Mouse (Mus musculus): ENCODE results near the gene Slc41a3.
"Not testable (repeated sequence)": the region's sequence is repeated elsewhere in the genome, so short reads cannot be mapped to it uniquely, and the experiment has no call there.

The Slc41a3 gene

DNA sequence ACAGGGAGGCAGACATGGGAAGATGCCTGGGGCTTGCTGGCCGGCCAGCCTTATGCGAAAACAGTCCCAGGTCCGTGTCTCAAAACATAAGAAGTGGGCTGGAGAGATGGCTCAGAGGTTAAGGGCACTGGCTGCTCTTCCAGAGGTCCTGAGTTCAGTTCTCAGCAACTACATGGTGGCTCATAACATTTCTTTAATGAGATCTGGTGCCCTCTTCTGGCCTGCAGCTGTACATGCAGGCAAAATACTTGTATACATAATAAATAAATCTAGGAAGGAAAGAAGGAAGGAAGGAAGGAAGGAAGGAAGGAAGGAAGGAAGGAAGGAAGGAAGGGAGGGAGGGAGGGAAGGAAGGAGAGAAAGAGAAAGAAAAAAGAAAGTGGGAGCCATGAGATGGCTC lies 28.0 kb downstream of the Slc41a3 start:
- not testable (repeated sequence) for H3K36me3 ChIP-seq (ENCODE audit: insufficient read depth, low read length); H3K9me3 ChIP-seq (ENCODE audit: low read length); H3K4me3 ChIP-seq (replicated peaks; ENCODE audit: low read length); H3K27me3 ChIP-seq (ENCODE audit: insufficient read depth, low read length)
- TF ChIP-seq CTCF (conservative IDR thresholded peaks at IDR 0.05; ENCODE audit: low read length), result peak; percentile 17
- H3K4me1 ChIP-seq (replicated peaks; ENCODE audit: low read depth, low read length), result peaks cover 31% of the 10 kb centered on the region

DNA sequence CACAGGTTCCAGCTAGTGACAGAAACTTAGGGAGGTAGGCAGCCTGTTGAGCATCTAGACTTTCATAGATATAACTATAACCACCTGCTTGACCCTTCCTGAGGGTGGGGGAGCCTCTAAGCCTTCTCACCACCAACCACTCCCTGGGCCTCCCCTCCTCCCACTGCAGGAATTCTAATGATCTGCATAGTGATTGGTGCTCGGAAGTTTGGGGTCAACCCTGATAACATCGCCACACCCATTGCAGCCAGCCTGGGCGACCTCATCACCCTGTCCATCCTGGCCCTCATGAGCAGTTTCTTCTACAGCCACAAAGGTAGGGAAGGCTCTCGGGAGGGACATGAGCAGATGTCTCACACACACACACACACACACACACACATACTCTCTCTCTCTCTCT lies 30.6 kb downstream of the Slc41a3 start:
- Histone ChIP-seq H3K27me3 (ENCODE audit: insufficient read depth, low read length) (0 out of 2 replicates have a peak, but pooled peaks cover 5% of the 10 kb centered on the region), H3K9me3 (ENCODE audit: low read length) (no peaks in the 10 kb centered on the region), H3K36me3 (ENCODE audit: insufficient read depth, low read length) (no peaks in the 10 kb centered on the region), H3K4me3 (replicated peaks; ENCODE audit: low read length) (0 out of 2 replicates have a peak overlapping the region, but pooled peaks have one; percentile 17), H3K4me1 (replicated peaks; ENCODE audit: low read depth, low read length) (peaks cover 25% of the 10 kb centered on the region)
- no peak for TF ChIP-seq CTCF (conservative IDR thresholded peaks at IDR 0.05; ENCODE audit: low read length)
- no peak for TF ChIP-seq POU5F1 (IDR thresholded peaks at IDR 0.05; ENCODE audit: borderline replicate concordance, low read length)
- no peak for TF ChIP-seq NANOG (IDR thresholded peaks at IDR 0.05; ENCODE audit: borderline replicate concordance, low read length)

DNA sequence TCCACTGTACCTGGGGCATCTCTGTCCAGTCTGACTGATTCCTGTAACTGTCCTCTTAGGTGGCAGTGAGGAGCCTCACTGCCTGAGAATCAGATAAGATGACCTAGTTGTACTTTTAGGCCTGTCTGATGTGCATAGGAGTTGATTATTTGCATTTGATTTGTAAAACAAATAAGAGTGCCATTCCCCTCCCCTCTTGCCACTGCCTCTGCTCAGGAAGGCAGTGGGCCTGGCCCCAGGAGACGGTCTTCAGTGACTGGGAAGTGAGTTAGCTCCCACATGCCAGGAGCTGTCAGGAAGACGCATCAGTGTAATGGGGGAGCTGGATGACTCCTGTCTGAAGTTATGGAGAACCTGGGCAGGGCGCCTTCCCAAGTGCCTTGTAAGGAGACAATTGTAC lies 31.1 kb downstream of the Slc41a3 start:
- 0 out of 2 replicates have a peak, but pooled peaks cover 5% of the 10 kb centered on the region for H3K27me3 ChIP-seq (ENCODE audit: insufficient read depth, low read length)

DNA sequence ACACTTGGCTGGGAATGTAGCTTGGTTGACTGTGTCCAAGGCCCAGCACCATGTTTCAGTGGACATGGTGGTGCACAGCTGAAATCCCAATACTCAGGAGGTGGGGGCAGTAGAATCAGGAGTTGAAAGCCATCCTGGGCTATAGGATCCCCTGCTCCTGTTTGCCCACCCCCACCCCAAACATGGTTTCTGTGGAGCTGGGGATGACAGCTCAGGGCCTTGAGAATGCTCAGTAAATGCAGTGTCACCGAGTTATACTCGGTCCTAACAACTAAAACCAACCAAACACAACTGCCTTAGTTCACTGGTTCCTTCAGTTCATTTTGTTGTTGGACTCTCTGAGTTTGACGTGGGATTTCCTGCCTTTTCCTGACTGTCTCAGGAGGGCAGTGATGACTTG lies 38.5 kb downstream of the Slc41a3 start:
- Histone ChIP-seq H3K4me1 (replicated peaks; ENCODE audit: low read depth, low read length) (no peaks in the 10 kb centered on the region), H3K4me3 (replicated peaks; ENCODE audit: low read length) (no peak overlapping the region), H3K9me3 (ENCODE audit: low read length) (peaks cover 6% of the 10 kb centered on the region), H3K27me3 (ENCODE audit: insufficient read depth, low read length) (peaks cover 12% of the 10 kb centered on the region; the same call in 1 of the 2 replicates), H3K36me3 (ENCODE audit: insufficient read depth, low read length) (no peaks in the 10 kb centered on the region)
- no peak for TF ChIP-seq POU5F1 (IDR thresholded peaks at IDR 0.05; ENCODE audit: borderline replicate concordance, low read length)
- no peak for TF ChIP-seq CTCF (conservative IDR thresholded peaks at IDR 0.05; ENCODE audit: low read length)

More for the DNA sequence above, 31.1 kb downstream of the Slc41a3 start:
- TF ChIP-seq NANOG (IDR thresholded peaks at IDR 0.05; ENCODE audit: borderline replicate concordance, low read length), result no peak
- no peak for TF ChIP-seq POU5F1 (IDR thresholded peaks at IDR 0.05; ENCODE audit: borderline replicate concordance, low read length)
- no peak for TF ChIP-seq CTCF (conservative IDR thresholded peaks at IDR 0.05; ENCODE audit: low read length)
- Histone ChIP-seq H3K4me1 (replicated peaks; ENCODE audit: low read depth, low read length) (peaks cover 25% of the 10 kb centered on the region), H3K9me3 (ENCODE audit: low read length) (no peaks in the 10 kb centered on the region), H3K4me3 (replicated peaks; ENCODE audit: low read length) (no peak overlapping the region), H3K36me3 (ENCODE audit: insufficient read depth, low read length) (no peaks in the 10 kb centered on the region)

DNA sequence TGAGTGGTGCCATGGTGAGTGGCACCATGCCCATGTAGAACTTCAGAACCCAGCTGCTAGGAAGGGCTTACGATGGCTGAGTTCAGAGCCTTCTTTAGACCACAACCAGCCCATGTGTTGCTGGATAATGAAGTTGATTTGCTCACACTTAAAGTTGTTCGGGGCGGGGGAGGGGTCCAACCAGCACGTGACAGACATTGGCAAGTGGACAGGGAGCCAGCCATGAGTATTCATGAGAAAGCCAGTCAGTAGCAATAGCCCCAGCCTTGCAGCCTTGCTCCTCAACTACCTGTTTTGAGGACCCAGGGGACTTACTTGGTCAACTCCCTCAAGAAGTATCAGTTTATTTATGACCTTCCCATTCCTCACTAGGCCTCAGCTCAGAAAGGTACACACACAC lies 40.4 kb downstream of the Slc41a3 start:
- peaks cover 11% of the 10 kb centered on the region for H3K9me3 ChIP-seq (ENCODE audit: low read length)
- no peak overlapping the region for H3K4me3 ChIP-seq (replicated peaks; ENCODE audit: low read length)
- H3K36me3 ChIP-seq (ENCODE audit: insufficient read depth, low read length), result no peaks in the 10 kb centered on the region
- peaks cover 11% of the 10 kb centered on the region; the same call in 1 of the 2 replicates for H3K27me3 ChIP-seq (ENCODE audit: insufficient read depth, low read length)
- TF ChIP-seq NANOG (IDR thresholded peaks at IDR 0.05; ENCODE audit: borderline replicate concordance, low read length) (no peak), POU5F1 (IDR thresholded peaks at IDR 0.05; ENCODE audit: borderline replicate concordance, low read length) (no peak), CTCF (conservative IDR thresholded peaks at IDR 0.05; ENCODE audit: low read length) (no peak)
- H3K4me1 ChIP-seq (replicated peaks; ENCODE audit: low read depth, low read length), result no peaks in the 10 kb centered on the region

DNA sequence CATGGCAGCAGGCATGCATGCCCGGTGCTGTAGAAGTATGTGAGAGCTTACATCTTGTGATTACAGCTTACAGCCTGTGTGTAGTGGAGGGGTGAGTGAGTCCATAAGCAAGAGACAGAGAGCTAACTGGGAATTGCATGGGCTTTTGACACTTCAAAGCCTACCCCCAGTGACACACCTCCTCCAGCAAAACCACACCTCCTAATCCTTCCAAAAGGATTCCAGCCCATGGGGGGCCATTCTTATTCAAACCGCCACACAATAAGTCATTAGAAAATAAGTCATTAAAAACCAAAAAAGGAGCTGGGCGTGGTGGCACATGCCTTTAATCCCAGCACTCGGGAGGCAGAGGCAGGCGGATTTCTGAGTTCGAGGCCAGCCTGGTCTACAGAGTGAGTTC lies 43.9 kb downstream of the Slc41a3 start:
- H3K36me3 ChIP-seq (ENCODE audit: insufficient read depth, low read length), result no peaks in the 10 kb centered on the region
- peaks cover 11% of the 10 kb centered on the region; the same call in 1 of the 2 replicates for H3K27me3 ChIP-seq (ENCODE audit: insufficient read depth, low read length)
- no peaks in the 10 kb centered on the region for H3K4me1 ChIP-seq (replicated peaks; ENCODE audit: low read depth, low read length)
- TF ChIP-seq NANOG (IDR thresholded peaks at IDR 0.05; ENCODE audit: borderline replicate concordance, low read length) (no peak), CTCF (conservative IDR thresholded peaks at IDR 0.05; ENCODE audit: low read length) (no peak), POU5F1 (IDR thresholded peaks at IDR 0.05; ENCODE audit: borderline replicate concordance, low read length) (no peak)
- peaks cover 11% of the 10 kb centered on the region for H3K9me3 ChIP-seq (ENCODE audit: low read length)
- H3K4me3 ChIP-seq (replicated peaks; ENCODE audit: low read length), result no peak overlapping the region

- Histone ChIP-seq H3K27me3 (ENCODE audit: insufficient read depth, low read length) (peaks cover 11% of the 10 kb centered on the region; the same call in 1 of the 2 replicates), H3K4me1 (replicated peaks; ENCODE audit: low read depth, low read length) (no peaks in the 10 kb centered on the region), H3K36me3 (ENCODE audit: insufficient read depth, low read length) (no peaks in the 10 kb centered on the region), H3K9me3 (ENCODE audit: low read length) (peaks cover 11% of the 10 kb centered on the region), H3K4me3 (replicated peaks; ENCODE audit: low read length) (no peak overlapping the region)
- TF ChIP-seq NANOG (IDR thresholded peaks at IDR 0.05; ENCODE audit: borderline replicate concordance, low read length), result no peak
- TF ChIP-seq POU5F1 (IDR thresholded peaks at IDR 0.05; ENCODE audit: borderline replicate concordance, low read length), result no peak
- no peak for TF ChIP-seq CTCF (conservative IDR thresholded peaks at IDR 0.05; ENCODE audit: low read length)
Observed at GRCm38 (mm10) chr6:90649279-90649678, 44.8 kb downstream of the Slc41a3 start.

GRCm38 (mm10) chr6:90650634-90651033 lies 46.1 kb downstream of the Slc41a3 start:
- peaks cover 11% of the 10 kb centered on the region for H3K9me3 ChIP-seq (ENCODE audit: low read length)
- peaks cover 1% of the 10 kb centered on the region; the same call in 1 of the 2 replicates for H3K27me3 ChIP-seq (ENCODE audit: insufficient read depth, low read length)
- TF ChIP-seq NANOG (IDR thresholded peaks at IDR 0.05; ENCODE audit: borderline replicate concordance, low read length) (no peak), CTCF (conservative IDR thresholded peaks at IDR 0.05; ENCODE audit: low read length) (no peak), POU5F1 (IDR thresholded peaks at IDR 0.05; ENCODE audit: borderline replicate concordance, low read length) (no peak)
- no peaks in the 10 kb centered on the region for H3K4me1 ChIP-seq (replicated peaks; ENCODE audit: low read depth, low read length)
- no peak overlapping the region for H3K4me3 ChIP-seq (replicated peaks; ENCODE audit: low read length)
- H3K36me3 ChIP-seq (ENCODE audit: insufficient read depth, low read length), result no peaks in the 10 kb centered on the region

DNA sequence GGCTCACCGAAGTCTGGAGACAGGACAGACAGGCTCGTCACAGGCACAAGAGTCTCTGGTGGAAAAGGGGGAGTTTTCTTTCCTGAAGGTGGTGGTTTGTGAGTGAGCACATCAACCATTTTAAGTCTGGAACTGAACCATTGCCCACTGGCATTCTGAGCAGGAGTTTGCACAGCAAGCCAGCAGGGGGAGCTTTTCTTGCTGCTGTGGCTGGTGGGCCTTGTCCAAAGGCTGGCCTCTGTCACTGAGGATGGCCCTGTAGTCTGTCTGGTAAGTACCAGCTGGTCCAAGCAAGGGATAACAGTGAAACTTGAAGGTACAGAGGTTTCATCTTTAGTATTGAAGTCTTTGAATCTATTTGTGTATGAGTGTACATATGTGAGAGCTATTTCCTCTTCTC lies 49.2 kb downstream of the Slc41a3 start:
- Histone ChIP-seq H3K9me3 (ENCODE audit: low read length) (no peaks in the 10 kb centered on the region; the same call in 1 of the 2 replicates), H3K4me3 (replicated peaks; ENCODE audit: low read length) (no peak overlapping the region), H3K27me3 (ENCODE audit: insufficient read depth, low read length) (0 out of 2 replicates have a peak, but pooled peaks cover 3% of the 10 kb centered on the region), H3K4me1 (replicated peaks; ENCODE audit: low read depth, low read length) (no peaks in the 10 kb centered on the region), H3K36me3 (ENCODE audit: insufficient read depth, low read length) (no peaks in the 10 kb centered on the region)
- TF ChIP-seq NANOG (IDR thresholded peaks at IDR 0.05; ENCODE audit: borderline replicate concordance, low read length), result no peak
- peak; percentile 64 for TF ChIP-seq CTCF (conservative IDR thresholded peaks at IDR 0.05; ENCODE audit: low read length)
